Mouse (Mus musculus): Measurements from ENCODE around the gene Antxr1. TPM values are rescaled to one million over a fixed set of nuclear protein-coding genes. Genes with fewer than 3 reads are reported as not detected.

Antxr1 gene
- 0.11 TPM for polyA plus RNA-seq (2017; shearing (Covaris generic))

GRCm38 (mm10) chr6:87335091-87335934 lies at the start of gene Antxr1:
TSS of gene Antxr1 (minus strand) at chr6:87335821.

GRCm38 (mm10) chr6:87373057-87373456 lies 37.4 kb upstream of the Antxr1 start, which contains the start of gene Gkn2:
TSS of gene Gkn2 (plus strand) at chr6:87373357.

DNA sequence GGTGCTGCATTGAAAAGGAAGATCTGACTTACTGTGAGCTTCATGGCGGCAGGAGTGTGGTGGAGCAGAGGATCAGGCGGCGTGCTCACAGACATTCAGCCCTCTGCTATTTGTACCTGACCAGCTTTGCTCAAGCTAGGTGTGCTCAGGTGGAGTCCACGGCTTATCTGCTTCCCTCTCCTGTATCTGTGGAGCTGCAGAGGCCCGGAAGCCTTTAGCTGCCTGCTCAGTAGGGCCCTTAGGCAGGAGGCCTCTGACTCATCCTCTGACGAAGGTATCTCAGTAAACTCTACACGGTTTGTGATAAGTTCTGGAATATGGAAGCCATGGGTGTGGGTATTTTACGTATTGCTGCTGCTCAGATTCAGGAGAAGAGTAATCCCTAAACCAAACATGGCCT lies 15.2 kb upstream of the Antxr1 start, which contains the start of gene Gkn1:
Gkn1 (minus strand) TSS at position 114 of the 400 bp plus-strand sequence.

DNA sequence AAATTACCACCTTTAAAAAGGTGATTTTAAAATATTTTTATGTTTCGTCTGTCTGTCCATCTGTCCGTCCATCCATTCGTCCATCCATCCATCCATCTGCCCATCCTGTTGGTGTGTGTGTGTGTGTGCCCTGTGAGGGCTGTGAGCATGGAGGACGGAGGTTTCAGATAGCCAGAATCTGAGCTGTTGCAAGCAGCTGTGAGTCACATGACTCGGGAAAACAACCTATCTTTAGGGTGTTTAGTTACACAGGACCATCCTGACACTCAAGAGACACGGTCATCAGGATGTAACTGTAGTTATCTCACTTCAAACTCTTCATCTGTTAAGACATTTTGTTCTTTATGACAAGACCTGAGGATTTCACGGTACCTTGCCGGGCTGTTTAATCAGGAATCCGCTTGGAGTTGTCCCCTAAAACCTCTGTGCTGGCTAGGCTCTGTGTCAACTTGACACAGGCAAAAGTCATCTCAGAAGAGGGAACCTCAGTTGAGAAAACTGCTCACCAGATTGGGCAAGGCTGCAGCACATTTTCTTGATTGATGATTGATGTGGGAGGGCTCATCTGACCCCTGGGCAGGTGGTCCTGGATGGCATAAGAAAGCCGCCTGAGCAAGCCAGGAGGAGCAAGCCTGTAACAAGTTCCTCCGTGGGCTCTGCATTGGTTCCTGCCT lies 231.4 kb downstream of the Antxr1 start, which contains the start of gene D6Ertd527e:
D6Ertd527e (plus strand) TSS at position 624 of the 674 bp plus-strand sequence.

Other genes with a start within 250 kb of the Antxr1 start
- 0.31 TPM for gene D6Ertd527e, start 231.1 kb downstream of the Antxr1 start, polyA plus RNA-seq (2017; shearing (Covaris generic))
- gene Gkn1, start 15.1 kb upstream of the Antxr1 start, polyA plus RNA-seq (2017; shearing (Covaris generic)), result not detected
- gene Gkn2, start 37.5 kb upstream of the Antxr1 start, polyA plus RNA-seq (2017; shearing (Covaris generic)), result not detected
- not detected for gene Gkn3, start 53.1 kb upstream of the Antxr1 start, polyA plus RNA-seq (2017; shearing (Covaris generic))
- gene Bmp10, start 93.2 kb upstream of the Antxr1 start, polyA plus RNA-seq (2017; shearing (Covaris generic)), result not detected
- 123 TPM for gene Arhgap25, start 197.4 kb upstream of the Antxr1 start, polyA plus RNA-seq (2017; shearing (Covaris generic))